Mouse (Mus musculus): Measurements from ENCODE around the gene Gtf2f2. TPM values are rescaled to one million over a fixed set of nuclear protein-coding genes. Genes with fewer than 3 reads are reported as not detected.

Gtf2f2 gene
- total and polyA plus RNA-seq, 2 experiments from 2014 or later, result 14.8 to 41.3 TPM

DNA sequence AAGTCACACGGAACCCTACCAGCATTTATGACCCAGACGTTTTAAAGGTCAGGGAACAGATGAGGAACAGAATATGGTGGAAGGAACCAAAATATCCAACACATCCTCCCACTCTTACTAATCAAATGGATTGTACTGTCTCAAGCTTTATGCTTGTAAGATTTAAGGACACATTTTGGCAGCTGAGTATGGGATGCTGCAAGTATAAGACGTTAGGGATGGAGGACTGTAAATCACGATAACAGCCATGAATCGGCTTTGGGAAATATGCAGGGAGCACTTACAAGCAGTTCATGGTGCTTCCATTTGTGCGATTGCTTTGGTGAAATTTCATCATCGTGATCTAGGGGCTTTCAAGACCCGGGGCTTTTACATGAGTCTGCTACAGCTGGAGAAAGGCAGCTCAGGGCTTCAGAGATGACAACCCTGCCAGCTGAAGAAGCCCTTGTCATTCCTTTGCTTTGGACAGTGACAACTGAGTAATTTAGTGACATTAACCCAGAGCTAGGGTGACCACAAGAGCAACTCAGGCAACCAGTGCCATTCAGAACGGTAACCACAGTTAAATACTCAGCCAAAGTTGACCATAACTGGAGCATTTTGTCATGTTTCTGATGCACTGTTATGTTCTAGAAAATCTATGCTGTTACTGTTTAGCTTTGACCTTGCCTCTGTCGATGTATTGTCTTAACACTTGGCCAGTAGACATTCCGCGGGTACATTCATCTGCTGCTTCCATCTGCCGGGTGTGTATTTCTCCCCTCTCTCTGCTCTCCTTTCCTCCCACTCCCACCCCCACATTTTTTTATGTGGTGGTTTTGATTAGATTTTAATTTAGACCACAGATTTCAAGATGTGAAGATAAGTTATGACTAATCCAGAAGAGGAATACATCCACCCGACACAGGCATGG lies 32.8 kb upstream of the Gtf2f2 start:
- no peaks in the 10 kb centered on the region for H3K4me1 ChIP-seq (ENCODE audit: insufficient read depth, low read length)
- TF ChIP-seq CTCF (IDR thresholded peaks at IDR 0.05; ENCODE audit: low read depth), result no peak
- DNase-seq (ENCODE audit: low spot score), result no peak

DNA sequence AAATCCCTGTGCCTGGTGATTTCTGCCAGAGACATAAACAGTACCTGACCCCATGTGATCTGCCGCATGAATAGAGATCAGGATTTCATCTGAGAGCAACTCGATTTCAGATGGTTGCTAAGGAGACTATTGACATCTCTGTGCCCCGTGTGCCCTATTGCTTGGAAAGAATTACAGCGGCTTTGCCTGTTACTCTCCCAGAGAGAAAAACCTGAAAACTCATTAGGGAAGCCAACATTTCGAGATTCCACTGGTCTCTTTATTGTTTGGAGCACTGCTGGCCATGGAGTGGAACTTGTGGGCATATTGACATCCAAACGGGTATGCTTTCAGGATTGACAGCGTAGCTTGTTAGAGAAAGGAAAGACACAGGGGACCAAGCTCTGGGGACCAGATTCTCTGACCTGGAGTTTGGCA lies 22.6 kb upstream of the Gtf2f2 start:
- TF ChIP-seq CTCF (IDR thresholded peaks at IDR 0.05; ENCODE audit: low read depth), result no peak
- no peaks in the 10 kb centered on the region for H3K9me3 ChIP-seq (ENCODE audit: low read length)
- H3K4me3 ChIP-seq (ENCODE audit: low read length), result no peak overlapping the region
- peak overlapping the region; percentile 33 for H3K4me2 ChIP-seq (ENCODE audit: low read depth, low read length)
- peak; percentile 69 for DNase-seq (ENCODE audit: low spot score)
- H3K9ac ChIP-seq (replicated peaks; ENCODE audit: low read length), result no peak overlapping the region
- H3K36me3 ChIP-seq (ENCODE audit: insufficient read depth, low read length), result no peaks in the 10 kb centered on the region
- ATAC-seq, result peak; percentile 77
- no peaks in the 10 kb centered on the region for H3K27me3 ChIP-seq (ENCODE audit: insufficient read depth, low read length)
- 6% methylated on average over 7 of the region's 7 CpGs for WGBS
- peaks cover 8% of the 10 kb centered on the region for H3K4me1 ChIP-seq (ENCODE audit: insufficient read depth, low read length)
- H3K27ac ChIP-seq, result peak overlapping the region; percentile 70

More for the DNA sequence above, 32.8 kb upstream of the Gtf2f2 start:
- no peak for ATAC-seq
- 80% methylated on average over 14 of the region's 14 CpGs for WGBS
- Histone ChIP-seq H3K4me3 (ENCODE audit: low read length) (no peak overlapping the region), H3K9me3 (ENCODE audit: low read length) (no peaks in the 10 kb centered on the region), H3K27ac (no peak overlapping the region), H3K9ac (replicated peaks; ENCODE audit: low read length) (no peak overlapping the region), H3K4me2 (ENCODE audit: low read depth, low read length) (no peak overlapping the region), H3K27me3 (ENCODE audit: insufficient read depth, low read length) (no peaks in the 10 kb centered on the region), H3K36me3 (ENCODE audit: insufficient read depth, low read length) (no peaks in the 10 kb centered on the region)

DNA sequence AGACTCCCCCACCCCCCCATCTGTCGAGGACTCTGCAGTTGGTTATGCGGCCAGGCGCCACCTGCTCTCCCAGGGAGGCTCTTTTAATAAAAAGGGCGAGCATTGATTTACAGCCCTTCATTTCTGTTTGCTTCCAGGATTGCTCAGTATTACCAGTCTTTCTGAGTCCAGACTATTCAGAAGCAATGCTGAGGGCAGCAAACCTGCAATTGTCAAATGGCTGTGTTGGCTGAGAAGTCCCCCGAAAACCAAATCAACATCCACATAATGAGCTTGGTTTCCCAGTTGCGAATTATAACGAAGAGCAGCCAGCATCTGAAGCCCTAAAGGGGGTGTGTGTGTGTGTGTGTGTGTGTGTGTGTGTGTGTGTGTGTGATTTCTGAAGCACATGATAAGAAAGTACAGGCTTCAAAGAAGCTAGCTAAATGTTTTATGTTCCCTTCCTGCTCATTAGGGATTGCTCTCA lies 22.0 kb upstream of the Gtf2f2 start:
- H3K4me1 ChIP-seq (ENCODE audit: insufficient read depth, low read length), result peaks cover 8% of the 10 kb centered on the region
- peak overlapping the region; percentile 33 for H3K4me2 ChIP-seq (ENCODE audit: low read depth, low read length)
- H3K9me3 ChIP-seq (ENCODE audit: low read length), result no peaks in the 10 kb centered on the region
- WGBS, result 15% methylated on average over 7 of the region's 7 CpGs
- ATAC-seq (peak; percentile 63), DNase-seq (ENCODE audit: low spot score) (peak; percentile 54)
- no peak overlapping the region for H3K9ac ChIP-seq (replicated peaks; ENCODE audit: low read length)
- no peaks in the 10 kb centered on the region for H3K36me3 ChIP-seq (ENCODE audit: insufficient read depth, low read length)
- peak overlapping the region; percentile 70 for H3K27ac ChIP-seq
- no peak for TF ChIP-seq CTCF (IDR thresholded peaks at IDR 0.05; ENCODE audit: low read depth)
- H3K27me3 ChIP-seq (ENCODE audit: insufficient read depth, low read length), result no peaks in the 10 kb centered on the region
- H3K4me3 ChIP-seq (ENCODE audit: low read length), result no peak overlapping the region

GRCm38 (mm10) chr14:76031117-76031842 lies 20.6 kb upstream of the Gtf2f2 start:
- no peak overlapping the region for H3K9ac ChIP-seq (replicated peaks; ENCODE audit: low read length)
- peaks cover 8% of the 10 kb centered on the region for H3K4me1 ChIP-seq (ENCODE audit: insufficient read depth, low read length)
- ATAC-seq, result peak; percentile 31; the same call in 1 of the 2 replicates
- no peak overlapping the region; the same call in 1 of the 2 replicates for H3K4me2 ChIP-seq (ENCODE audit: low read depth, low read length)
- H3K4me3 ChIP-seq (ENCODE audit: low read length), result no peak overlapping the region
- peak; percentile 77 for DNase-seq (ENCODE audit: low spot score)
- no peaks in the 10 kb centered on the region for H3K9me3 ChIP-seq (ENCODE audit: low read length)
- no peaks in the 10 kb centered on the region for H3K27me3 ChIP-seq (ENCODE audit: insufficient read depth, low read length)
- H3K27ac ChIP-seq, result peak overlapping the region; percentile 1; the same call in 1 of the 2 replicates
- TF ChIP-seq CTCF (IDR thresholded peaks at IDR 0.05; ENCODE audit: low read depth), result no peak
- H3K36me3 ChIP-seq (ENCODE audit: insufficient read depth, low read length), result no peaks in the 10 kb centered on the region
- WGBS, result 39% methylated on average over 11 of the region's 11 CpGs

GRCm38 (mm10) chr14:76024641-76025040 lies 14.0 kb upstream of the Gtf2f2 start:
- Histone ChIP-seq H3K4me3 (ENCODE audit: low read length) (no peak overlapping the region), H3K4me1 (ENCODE audit: insufficient read depth, low read length) (0 out of 2 replicates have a peak, but pooled peaks cover 7% of the 10 kb centered on the region), H3K4me2 (ENCODE audit: low read depth, low read length) (no peak overlapping the region), H3K27me3 (ENCODE audit: insufficient read depth, low read length) (no peaks in the 10 kb centered on the region), H3K36me3 (ENCODE audit: insufficient read depth, low read length) (no peaks in the 10 kb centered on the region), H3K27ac (no peak overlapping the region), H3K9ac (replicated peaks; ENCODE audit: low read length) (no peak overlapping the region), H3K9me3 (ENCODE audit: low read length) (no peaks in the 10 kb centered on the region)
- ATAC-seq (no peak), DNase-seq (ENCODE audit: low spot score) (no peak)
- TF ChIP-seq CTCF (IDR thresholded peaks at IDR 0.05; ENCODE audit: low read depth), result no peak
- WGBS, result 85% methylated on average over 4 of the region's 4 CpGs

DNA sequence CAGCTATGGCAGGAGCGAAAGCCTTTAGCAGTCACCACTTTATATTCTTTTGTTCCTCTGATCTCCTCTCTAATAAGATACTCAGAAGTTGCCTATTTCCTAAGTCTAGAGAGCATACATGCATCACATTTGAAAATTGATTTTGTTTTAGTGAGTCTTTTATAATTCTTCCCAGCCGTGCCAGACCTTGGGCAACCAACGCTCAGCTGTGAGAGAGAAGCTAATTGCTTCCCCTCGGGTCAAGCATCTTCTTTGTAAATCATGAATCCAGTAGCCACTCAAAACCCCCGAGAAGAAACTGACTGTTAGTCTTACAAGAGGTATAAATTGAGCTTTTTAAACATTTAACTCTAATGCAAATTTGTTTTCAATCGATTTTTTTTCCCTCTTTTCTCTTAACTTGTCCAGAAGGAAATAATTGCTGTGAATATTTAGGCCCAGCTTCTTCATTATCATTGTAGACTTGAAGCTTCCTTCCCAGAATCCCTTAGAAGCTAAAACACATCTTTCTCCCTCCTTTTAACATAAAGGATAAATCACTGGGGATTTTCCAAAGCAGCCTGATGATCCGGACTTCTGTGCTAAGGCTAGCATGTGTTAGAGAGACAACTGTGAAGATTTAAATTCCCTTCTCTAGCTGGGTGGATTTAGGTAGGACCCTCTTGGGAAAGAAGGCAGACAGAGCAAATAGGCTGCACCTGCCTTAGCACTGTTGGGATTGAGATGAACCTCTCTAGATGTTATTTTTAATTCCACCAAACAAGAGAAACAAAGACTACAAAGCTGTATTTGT lies 10.5 kb upstream of the Gtf2f2 start:
- no peak for TF ChIP-seq CTCF (IDR thresholded peaks at IDR 0.05; ENCODE audit: low read depth)
- Histone ChIP-seq H3K4me2 (ENCODE audit: low read depth, low read length) (no peak overlapping the region), H3K27ac (no peak overlapping the region; the same call in 1 of the 2 replicates), H3K4me3 (ENCODE audit: low read length) (no peak overlapping the region), H3K27me3 (ENCODE audit: insufficient read depth, low read length) (no peaks in the 10 kb centered on the region), H3K9ac (replicated peaks; ENCODE audit: low read length) (no peak overlapping the region), H3K4me1 (ENCODE audit: insufficient read depth, low read length) (0 out of 2 replicates have a peak, but pooled peaks cover 7% of the 10 kb centered on the region), H3K9me3 (ENCODE audit: low read length) (no peaks in the 10 kb centered on the region), H3K36me3 (ENCODE audit: insufficient read depth, low read length) (no peaks in the 10 kb centered on the region)
- ATAC-seq (no peak), DNase-seq (ENCODE audit: low spot score) (no peak)
- WGBS, result 39% methylated on average over 7 of the region's 7 CpGs
